Mouse (Mus musculus) embryonic facial prominence, embryonic 10.5 days (tissue): Measurements from ENCODE around the gene Tom1. TPM values are rescaled to one million over a fixed set of nuclear protein-coding genes. Genes with fewer than 3 reads are reported as not detected.

ENCODE experiments used
- DNase-seq: peaks from one replicate; pipeline ENCODE4 v3.0.0-alpha.2; 2017; ENCODE audit warnings: low spot score
- H3K27ac ChIP-seq: fragments of 300-500 bp; sonication (generic); replicated peaks from 2 replicates; pipeline ENCODE4 v1.5.1; 2016; ENCODE audit warnings: mild to moderate bottlenecking
- H3K27me3 ChIP-seq: fragments of 300-500 bp; sonication (generic); replicated peaks from 2 replicates; pipeline ENCODE4 v1.6.1; 2016; ENCODE audit warnings: low read depth, mild to moderate bottlenecking; ENCODE audit not compliant: poor library complexity, severe bottlenecking
- H3K36me3 ChIP-seq: fragments of 300-500 bp; sonication (generic); replicated peaks from 2 replicates; pipeline ENCODE4 v1.6.1; 2016; ENCODE audit warnings: mild to moderate bottlenecking, moderate library complexity
- H3K4me1 ChIP-seq: fragments of 300-500 bp; sonication (generic); 2 replicates; pipeline ENCODE4 v1.6.1; 2016
- H3K4me3 ChIP-seq: fragments of 300-500 bp; sonication (generic); 2 replicates; pipeline ENCODE4 v1.5.1; 2016; ENCODE audit warnings: mild to moderate bottlenecking, moderate library complexity
- H3K9me3 ChIP-seq: fragments of 300-500 bp; sonication (generic); 2 replicates; pipeline ENCODE4 v1.6.1; 2016; ENCODE audit warnings: mild to moderate bottlenecking
- WGBS: fragments of 180-500 bp; shearing (Covaris S2); methylation state at CpG from one replicate; pipeline ENCODE4 v1.1.7; 2016; 5-methylcytosine and 5-hydroxymethylcytosine counted together
- polyA plus RNA-seq: library from polyadenylated mRNA; unstranded; fragments of >200 nt; fragmentation: Nextera tagmentation; extraction: Ambion mirVana; gene quantifications from 2 replicates; pipeline ENCODE4 v1.2.1, GENCODE M21; 2016

Tom1 gene
- 32.0 and 32.3 TPM in 2 replicates for polyA plus RNA-seq

GRCm38 (mm10) chr8:75033511-75034243 lies at the start of gene Tom1:
Gene Tom1 (plus strand): TSS chr8:75033705.
- Histone ChIP-seq H3K27me3 (no peaks in the 10 kb centered on the region), H3K9me3 (no peaks in the 10 kb centered on the region), H3K4me3 (peak within 1 kb of the TSS; percentile 74), H3K4me1 (peaks cover 19% of the 10 kb centered on the region), H3K36me3 (peaks cover 33% of the 10 kb centered on the region), H3K27ac (peak within 1 kb of the TSS; percentile 86)
- WGBS: under 1% methylated on average over 62 of the region's 62 CpGs
- peak; percentile 96 for DNase-seq

- no peak for DNase-seq
- H3K27ac ChIP-seq: no peak overlapping the region
- H3K4me3 ChIP-seq: no peak overlapping the region
- H3K4me1 ChIP-seq: peaks cover 4% of the 10 kb centered on the region
- no peaks in the 10 kb centered on the region for H3K36me3 ChIP-seq
- H3K9me3 ChIP-seq: no peaks in the 10 kb centered on the region
- 85% methylated on average over 5 of the region's 5 CpGs for WGBS
- H3K27me3 ChIP-seq: peaks cover 8% of the 10 kb centered on the region
Observed at GRCm38 (mm10) chr8:74987436-74987835, 46.1 kb upstream of the Tom1 start.

- no peak for DNase-seq
- Histone ChIP-seq H3K4me1 (peaks cover 12% of the 10 kb centered on the region), H3K27ac (no peak overlapping the region), H3K9me3 (no peaks in the 10 kb centered on the region), H3K27me3 (peaks cover 9% of the 10 kb centered on the region), H3K4me3 (peak overlapping the region; percentile 38), H3K36me3 (no peaks in the 10 kb centered on the region)
- 17% methylated on average over 15 of the region's 15 CpGs for WGBS
Observed at GRCm38 (mm10) chr8:74990021-74990420, 43.5 kb upstream of the Tom1 start.

GRCm38 (mm10) chr8:74993081-74993474 lies 40.4 kb upstream of the Tom1 start, which contains the start of gene Hmgxb4:
Gene Hmgxb4 (plus strand): TSS chr8:74993356.
- Histone ChIP-seq H3K4me1 (peaks cover 12% of the 10 kb centered on the region), H3K27ac (peak within 1 kb of the TSS; percentile 100), H3K4me3 (peak within 1 kb of the TSS; percentile 93), H3K27me3 (peaks cover 9% of the 10 kb centered on the region), H3K36me3 (0 out of 2 replicates have a peak, but pooled peaks cover 3% of the 10 kb centered on the region), H3K9me3 (no peaks in the 10 kb centered on the region)
- no peak for DNase-seq
- 17% methylated on average over 8 of the region's 8 CpGs for WGBS

GRCm38 (mm10) chr8:74993475-74994451 lies 39.7 kb upstream of the Tom1 start:
- Histone ChIP-seq H3K4me1 (peaks cover 12% of the 10 kb centered on the region), H3K27me3 (peaks cover 9% of the 10 kb centered on the region), H3K9me3 (no peaks in the 10 kb centered on the region), H3K27ac (peak overlapping the region; percentile 100), H3K4me3 (peak overlapping the region; percentile 93), H3K36me3 (peaks cover 6% of the 10 kb centered on the region)
- WGBS: under 1% methylated on average over 111 of the region's 111 CpGs
- DNase-seq: peak; percentile 89

GRCm38 (mm10) chr8:74994540-74994939 lies 39.0 kb upstream of the Tom1 start:
- peak; percentile 34 for DNase-seq
- Histone ChIP-seq H3K27ac (peak overlapping the region; percentile 100), H3K9me3 (no peaks in the 10 kb centered on the region), H3K27me3 (peaks cover 9% of the 10 kb centered on the region), H3K4me3 (peak overlapping the region; percentile 93), H3K4me1 (peaks cover 12% of the 10 kb centered on the region), H3K36me3 (peaks cover 14% of the 10 kb centered on the region)
- 7% methylated on average over 7 of the region's 7 CpGs for WGBS

GRCm38 (mm10) chr8:75000431-75000830 lies 33.1 kb upstream of the Tom1 start:
- DNase-seq: no peak
- WGBS: 92% methylated on average over 3 of the region's 3 CpGs
- H3K27ac ChIP-seq: no peak overlapping the region
- H3K4me3 ChIP-seq: no peak overlapping the region
- no peaks in the 10 kb centered on the region for H3K9me3 ChIP-seq
- H3K27me3 ChIP-seq: no peaks in the 10 kb centered on the region
- H3K36me3 ChIP-seq: peaks cover 73% of the 10 kb centered on the region
- H3K4me1 ChIP-seq: no peaks in the 10 kb centered on the region

- 94% methylated on average over 2 of the region's 2 CpGs for WGBS
- no peak for DNase-seq
- Histone ChIP-seq H3K36me3 (peaks cover 88% of the 10 kb centered on the region), H3K27me3 (no peaks in the 10 kb centered on the region), H3K9me3 (no peaks in the 10 kb centered on the region), H3K4me3 (no peak overlapping the region), H3K27ac (no peak overlapping the region), H3K4me1 (no peaks in the 10 kb centered on the region)
Observed at GRCm38 (mm10) chr8:75008826-75009225, 24.7 kb upstream of the Tom1 start.

- DNase-seq: no peak
- WGBS: 47% methylated on average over 2 of the region's 2 CpGs
- Histone ChIP-seq H3K4me1 (peaks cover 9% of the 10 kb centered on the region), H3K4me3 (no peak overlapping the region), H3K27me3 (no peaks in the 10 kb centered on the region), H3K36me3 (peaks cover 77% of the 10 kb centered on the region), H3K9me3 (no peaks in the 10 kb centered on the region), H3K27ac (no peak overlapping the region)
Observed at GRCm38 (mm10) chr8:75013557-75013956, 19.9 kb upstream of the Tom1 start.

GRCm38 (mm10) chr8:75013964-75014363 lies 19.5 kb upstream of the Tom1 start:
- no peak for DNase-seq
- Histone ChIP-seq H3K4me1 (peaks cover 11% of the 10 kb centered on the region), H3K4me3 (no peak overlapping the region), H3K36me3 (peaks cover 77% of the 10 kb centered on the region), H3K9me3 (no peaks in the 10 kb centered on the region), H3K27ac (no peak overlapping the region), H3K27me3 (no peaks in the 10 kb centered on the region)
- 82% methylated on average over 3 of the region's 3 CpGs for WGBS

GRCm38 (mm10) chr8:75015981-75016380 lies 17.5 kb upstream of the Tom1 start:
- Histone ChIP-seq H3K9me3 (no peaks in the 10 kb centered on the region), H3K4me3 (no peak overlapping the region), H3K27ac (no peak overlapping the region), H3K4me1 (peaks cover 11% of the 10 kb centered on the region), H3K36me3 (peaks cover 73% of the 10 kb centered on the region), H3K27me3 (no peaks in the 10 kb centered on the region)
- 61% methylated on average over 2 of the region's 2 CpGs for WGBS
- no peak for DNase-seq

GRCm38 (mm10) chr8:75016422-75016821 lies 17.1 kb upstream of the Tom1 start:
- 86% methylated on average over 1 of the region's 1 CpGs for WGBS
- no peak for DNase-seq
- Histone ChIP-seq H3K9me3 (no peaks in the 10 kb centered on the region), H3K27me3 (no peaks in the 10 kb centered on the region), H3K4me3 (no peak overlapping the region), H3K27ac (no peak overlapping the region), H3K36me3 (peaks cover 75% of the 10 kb centered on the region), H3K4me1 (peaks cover 11% of the 10 kb centered on the region)
